Mouse (Mus musculus): ENCODE measurements at regions not wholly inside any gene's neighbourhood (a gene's known extent, or its start where the extent isn't known, plus 50 kb on each side); places are given as distances from the start of the nearest gene placed in this dataset.
A peak's percentile ranks its signal among the peaks of the same experiment; 100 is the strongest.

DNA sequence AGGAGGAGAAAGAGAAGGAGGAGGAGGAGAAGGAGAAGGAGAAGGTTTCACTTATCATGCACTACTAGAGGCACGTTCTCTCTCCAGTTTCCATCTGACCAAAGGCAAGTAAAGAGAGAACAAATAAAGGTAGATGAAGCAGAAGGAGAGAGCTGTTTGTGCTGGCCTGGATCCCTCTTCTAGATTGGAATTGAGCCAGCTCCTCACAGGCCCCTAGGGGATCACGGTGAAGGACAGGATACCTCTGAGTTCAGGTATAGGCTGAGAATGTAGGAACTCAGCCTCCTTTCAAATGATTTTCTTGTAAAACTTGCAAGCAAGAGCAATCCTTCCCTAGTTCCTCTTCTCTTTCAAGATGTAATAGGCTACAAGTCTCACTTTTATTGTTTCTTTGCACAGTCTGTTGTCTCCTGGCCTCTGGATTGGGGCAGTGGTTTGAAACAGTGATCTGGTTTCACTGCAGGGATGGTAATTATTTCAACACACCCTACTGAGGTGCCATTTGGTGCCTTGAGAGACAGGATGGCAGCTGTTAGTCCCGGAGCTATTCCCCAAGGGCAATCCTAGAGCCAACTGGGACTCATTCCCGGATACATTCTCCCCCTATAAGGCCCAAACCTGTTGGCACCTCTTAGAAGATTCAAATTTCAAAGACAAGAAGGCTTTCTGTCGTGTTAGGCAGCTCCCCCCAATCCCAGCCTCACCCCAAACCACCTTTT lies 134.8 kb downstream of the Gm9817 start:
- no peak for DNase-seq

DNA sequence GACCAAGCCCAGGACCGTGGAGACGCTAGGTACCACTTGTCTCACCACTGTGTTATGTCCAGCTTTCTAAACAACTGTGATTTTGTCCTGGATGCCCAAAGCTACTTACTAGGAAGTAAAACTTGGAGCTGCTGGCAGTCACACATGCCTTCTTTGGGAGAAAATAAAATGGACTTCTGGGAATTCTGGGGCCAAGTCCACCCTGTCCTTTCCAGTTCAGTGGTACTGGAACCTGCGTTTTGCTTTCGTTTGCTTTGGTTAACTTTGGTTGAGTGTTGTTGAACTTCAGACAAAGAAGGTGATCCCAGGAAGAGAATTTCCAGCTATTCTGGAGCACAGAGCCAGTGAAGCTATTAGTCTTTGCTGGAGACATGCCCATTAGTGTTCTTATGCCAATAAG lies 139.8 kb downstream of the Gm9817 start:
- intact Hi-C loops (cut with DNase I) = no loop called here
- no peak for DNase-seq

More for the DNA sequence above, 134.8 kb downstream of the Gm9817 start:
- intact Hi-C loops (cut with DNase I) = no loop called here

DNA sequence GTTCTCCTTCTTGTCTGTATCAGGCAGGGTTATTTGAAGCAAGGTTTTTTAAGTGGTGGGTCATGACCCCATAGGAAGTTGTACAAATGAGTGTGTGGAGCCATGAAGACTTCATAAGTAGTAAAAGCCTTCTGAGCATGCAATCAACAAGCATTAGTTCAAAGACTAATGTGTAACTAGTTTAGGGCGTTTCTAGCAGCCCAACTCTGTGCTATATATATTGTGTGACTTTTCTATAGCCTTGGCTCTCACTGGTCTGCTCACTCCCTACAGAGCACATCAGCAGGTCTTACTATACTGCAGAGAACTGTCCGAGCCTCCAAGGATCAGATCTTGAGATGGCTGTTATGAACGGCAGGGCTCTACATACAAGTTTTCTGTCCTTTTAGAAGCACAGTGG lies 141.2 kb downstream of the Gm9817 start:
- intact Hi-C loops (cut with DNase I) = no loop called here
- DNase-seq = no peak

GRCm38 (mm10) chr13:45230804-45231203 lies 152.3 kb downstream of the Gm9817 start:
- intact Hi-C loops (cut with DNase I) = no loop called here
- DNase-seq = no peak

DNA sequence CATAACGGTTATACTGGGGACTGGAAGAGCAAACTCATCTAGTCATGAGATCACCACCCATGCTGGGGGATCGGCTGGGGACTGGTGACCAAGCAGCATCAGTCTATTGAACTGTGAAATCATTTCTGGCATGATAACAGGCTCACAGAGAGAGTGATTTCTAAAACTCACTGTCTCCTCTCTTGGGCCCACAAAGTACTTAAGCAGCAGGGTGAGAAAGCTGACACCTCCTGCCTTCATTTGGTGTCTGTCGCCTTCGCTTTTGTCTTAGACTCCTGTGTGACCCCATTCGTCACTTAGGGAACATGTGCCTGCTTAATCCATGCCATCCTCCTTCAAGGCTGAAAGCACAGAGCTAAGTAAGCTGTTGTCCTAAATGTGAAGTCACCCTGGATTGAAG lies 154.3 kb upstream of the Mylip start:
- intact Hi-C loops (cut with DNase I) = no loop called here
- no peak for DNase-seq

DNA sequence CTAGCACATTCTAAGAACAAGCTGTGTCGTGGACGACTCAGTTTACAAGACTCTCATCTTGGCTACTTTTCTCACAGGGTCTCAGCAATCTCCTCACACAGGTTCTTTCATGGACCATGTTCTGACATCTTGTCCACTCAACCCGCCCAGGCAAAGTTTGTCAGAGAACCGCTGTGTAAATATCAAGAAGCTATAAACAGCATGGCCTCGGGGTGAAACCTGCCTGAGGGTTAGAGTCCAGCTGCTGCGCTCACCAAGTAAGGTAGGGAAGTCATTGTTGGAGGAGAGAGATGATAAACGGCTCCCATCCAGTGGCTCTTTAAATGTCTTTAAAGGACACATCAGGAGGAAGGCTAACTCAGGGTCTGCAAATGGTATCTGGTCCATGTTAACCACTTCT lies 151.3 kb upstream of the Mylip start:
- DNase-seq = no peak
- intact Hi-C loops (cut with DNase I) = no loop called here

DNA sequence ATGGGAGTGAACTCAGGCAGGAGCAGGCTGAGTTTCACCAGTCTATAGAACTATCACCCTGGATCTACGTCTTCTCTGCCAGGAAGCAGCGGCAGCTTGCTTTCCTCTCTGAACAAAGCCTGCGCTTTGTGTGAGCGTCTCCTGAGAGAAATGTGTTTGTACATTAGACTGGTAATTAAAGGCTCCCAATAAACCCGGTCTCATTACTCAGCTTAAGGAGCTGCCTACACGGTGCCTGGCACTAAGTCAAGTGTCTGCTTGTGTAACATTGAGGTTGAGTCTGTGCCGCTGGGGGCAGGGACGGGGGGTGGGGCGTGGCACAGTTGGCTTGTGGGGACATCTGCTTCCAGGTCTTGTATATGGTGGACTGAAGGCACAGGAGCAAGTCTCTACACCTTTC lies 150.4 kb upstream of the Mylip start:
- no peak for DNase-seq

GRCm38 (mm10) chr13:45240009-45240653 lies 149.4 kb upstream of the Mylip start:
- no peak for DNase-seq
- intact Hi-C loops (cut with DNase I) = no loop called here

More for the DNA sequence above, 150.4 kb upstream of the Mylip start:
- intact Hi-C loops (cut with DNase I) = no loop called here

- DNase-seq = no peak
- intact Hi-C loops (cut with DNase I) = no loop called here
These were observed 147.3 kb upstream of the Mylip start for GRCm38 (mm10) chr13:45242261-45242660.

DNA sequence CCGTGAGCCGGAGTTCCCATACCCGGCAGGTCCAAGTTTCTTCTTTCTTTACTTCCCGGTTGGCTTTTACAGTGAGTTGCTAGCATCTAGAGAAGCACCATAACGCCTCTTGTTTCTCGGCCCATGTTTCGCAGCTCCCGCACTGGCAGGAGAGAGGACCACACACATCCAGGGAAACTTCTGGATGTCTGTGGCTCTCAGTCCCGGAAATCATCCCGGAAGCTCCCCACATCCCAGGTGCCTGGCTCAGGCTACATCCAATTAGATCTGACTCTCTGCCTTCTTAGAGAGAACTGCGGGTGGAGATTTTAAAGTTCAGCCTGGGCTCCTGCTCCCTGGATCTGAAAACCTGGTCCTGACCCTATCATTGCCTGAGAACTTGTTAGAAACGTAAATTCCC lies 146.8 kb upstream of the Mylip start:
- intact Hi-C loops (cut with DNase I) = no loop called here
- no peak for DNase-seq

- DNase-seq = no peak
- intact Hi-C loops (cut with DNase I) = no loop called here
These were observed 143.9 kb upstream of the Mylip start for GRCm38 (mm10) chr13:45245651-45246050.

- intact Hi-C loops (cut with DNase I) = no loop called here
- DNase-seq = no peak
These were observed 143.2 kb upstream of the Mylip start for GRCm38 (mm10) chr13:45246341-45246740.

GRCm38 (mm10) chr13:45250028-45250427 lies 139.5 kb upstream of the Mylip start:
- intact Hi-C loops (cut with DNase I) = no loop called here
- DNase-seq = no peak

GRCm38 (mm10) chr13:45251068-45251467 lies 138.5 kb upstream of the Mylip start:
- DNase-seq = no peak
- intact Hi-C loops (cut with DNase I) = no loop called here

- DNase-seq = no peak
- intact Hi-C loops (cut with DNase I) = no loop called here
These were observed 137.4 kb upstream of the Mylip start for GRCm38 (mm10) chr13:45252126-45252525.

- intact Hi-C loops (cut with DNase I) = no loop called here
- no peak for DNase-seq
These were observed 136.3 kb upstream of the Mylip start for GRCm38 (mm10) chr13:45253221-45253620.

DNA sequence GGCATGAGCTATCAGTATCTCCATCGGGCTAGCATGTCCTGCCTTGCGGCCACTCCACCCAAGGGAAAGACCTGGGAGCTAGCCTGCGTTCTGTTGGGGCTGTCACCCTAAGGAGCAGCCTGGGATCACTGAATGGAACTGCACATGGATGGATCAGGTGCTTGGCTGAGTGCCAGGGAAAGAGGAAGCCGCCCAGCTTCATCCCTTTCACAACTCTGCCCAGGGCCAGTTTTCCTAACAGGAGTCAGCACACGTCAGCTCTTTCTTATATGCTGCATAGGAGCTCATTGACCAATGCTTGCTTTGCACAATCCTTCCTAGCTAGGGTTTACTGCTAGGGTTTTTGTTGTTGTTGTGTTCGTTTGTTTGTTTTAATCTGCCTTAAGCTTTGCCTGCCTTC lies 134.3 kb upstream of the Mylip start:
- no peak for DNase-seq
- intact Hi-C loops (cut with DNase I) = no loop called here

- DNase-seq = no peak
- intact Hi-C loops (cut with DNase I) = no loop called here
These were observed 127.5 kb upstream of the Mylip start for GRCm38 (mm10) chr13:45262011-45262410.

- intact Hi-C loops (cut with DNase I) = no loop called here
- DNase-seq = peak in 1 of 2 experiments; percentile 14
These were observed 123.1 kb upstream of the Mylip start for GRCm38 (mm10) chr13:45266287-45267064.

DNA sequence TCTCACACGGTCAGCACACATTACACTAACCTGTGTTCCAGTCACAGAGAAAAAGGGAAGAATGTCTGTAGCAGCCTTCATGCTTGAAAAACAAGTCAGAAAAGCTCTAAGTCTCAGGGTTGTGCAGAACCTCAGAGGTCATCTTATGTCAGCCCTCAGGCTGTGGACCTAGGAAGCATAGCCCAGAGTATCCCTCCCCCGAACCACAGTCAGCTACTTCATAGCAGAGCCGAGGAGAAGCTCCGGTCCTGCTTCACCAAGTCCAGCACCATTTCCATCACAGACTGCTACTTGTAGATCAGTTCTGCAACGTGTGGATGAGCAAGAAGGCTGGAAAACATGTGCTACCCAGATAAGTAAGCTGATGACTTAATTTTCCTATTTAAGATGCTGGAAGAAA lies 122.1 kb upstream of the Mylip start:
- peak in 1 of 2 experiments; percentile 4 for DNase-seq
- intact Hi-C loops (cut with DNase I) = no loop called here

- DNase-seq = no peak
- intact Hi-C loops (cut with DNase I) = no loop called here
These were observed 121.6 kb upstream of the Mylip start for GRCm38 (mm10) chr13:45267906-45268305.
